Mouse (Mus musculus): ENCODE data around the gene Morc2a.

The Morc2a gene

DNA sequence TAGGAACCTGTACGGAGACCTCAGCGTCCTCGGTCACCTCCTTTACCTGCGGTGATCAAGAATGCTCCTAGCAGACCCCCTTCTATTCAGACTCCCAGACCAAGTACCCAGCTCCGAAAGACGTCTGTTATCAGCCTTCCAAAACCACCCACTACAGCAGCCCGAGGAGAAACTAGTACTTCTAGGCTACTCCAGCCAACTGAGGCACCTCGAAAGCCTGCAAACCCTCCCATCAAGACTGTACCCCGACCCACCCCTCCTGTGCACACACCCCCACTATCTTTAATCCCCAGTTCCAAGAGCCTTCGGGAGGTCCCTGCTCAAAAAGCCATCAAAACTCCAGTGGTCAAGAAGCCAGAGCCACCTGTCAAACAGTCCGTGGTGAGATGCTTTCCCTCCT is 34.7 kb downstream of the Morc2a start:
- in situ Hi-C loops (cut with MboI, MseI) = no loop called here

DNA sequence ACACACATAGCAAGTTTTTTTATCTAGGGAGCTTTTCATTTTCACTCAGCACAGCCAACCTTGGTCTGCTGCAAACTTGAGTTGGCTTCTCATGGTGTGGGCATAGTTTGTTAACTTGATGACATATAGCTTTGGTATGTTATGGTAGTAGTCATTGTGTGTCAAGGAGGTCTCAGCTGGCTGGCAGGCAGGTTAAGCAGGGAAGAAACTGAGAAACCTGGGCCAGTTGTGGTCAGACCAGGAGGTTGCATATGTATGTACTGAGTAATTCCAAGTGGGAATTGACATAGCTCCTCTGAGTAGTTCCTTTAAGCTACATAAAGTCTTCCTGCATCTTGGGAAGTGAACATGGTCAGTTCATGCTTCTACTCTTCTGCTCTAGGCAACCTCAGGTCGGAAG is 35.2 kb downstream of the Morc2a start:
- in situ Hi-C loops (cut with MboI, MseI) = no loop called here

DNA sequence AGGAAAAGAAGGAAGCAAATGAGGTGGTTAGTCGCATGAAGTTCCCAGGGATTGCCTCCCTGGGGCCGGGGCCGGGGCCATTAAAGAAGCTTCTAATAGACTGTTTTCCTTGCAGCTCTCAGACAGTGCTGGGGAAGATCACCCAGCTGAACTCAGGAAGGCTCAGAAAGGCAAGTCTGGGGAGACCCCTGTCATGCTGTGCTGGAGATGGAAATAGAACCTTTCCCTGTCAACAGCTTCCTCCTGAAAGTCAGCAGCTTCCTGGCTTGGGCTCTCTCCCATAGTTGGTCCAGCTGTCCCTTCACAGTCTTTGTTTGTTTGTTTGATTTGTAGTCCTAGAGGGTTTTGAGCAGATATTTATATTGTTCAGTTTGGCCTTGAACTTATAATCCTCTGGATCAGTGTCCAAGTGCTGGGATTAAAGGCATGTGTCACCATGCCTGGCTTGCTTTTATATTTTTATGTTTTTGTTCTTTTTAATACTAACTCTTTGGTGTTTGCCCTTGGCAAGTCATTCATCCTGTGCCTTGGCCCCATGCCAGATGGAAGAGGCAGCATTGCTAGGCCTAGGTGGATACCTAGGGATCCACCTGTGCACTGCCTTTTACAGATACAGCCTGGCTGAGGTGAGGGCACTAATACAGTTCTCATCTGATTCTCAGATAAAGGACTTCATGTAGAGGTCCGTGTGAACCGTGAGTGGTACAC is 35.9 kb downstream of the Morc2a start:
- in situ Hi-C loops (cut with MboI, MseI) = no loop called here

DNA sequence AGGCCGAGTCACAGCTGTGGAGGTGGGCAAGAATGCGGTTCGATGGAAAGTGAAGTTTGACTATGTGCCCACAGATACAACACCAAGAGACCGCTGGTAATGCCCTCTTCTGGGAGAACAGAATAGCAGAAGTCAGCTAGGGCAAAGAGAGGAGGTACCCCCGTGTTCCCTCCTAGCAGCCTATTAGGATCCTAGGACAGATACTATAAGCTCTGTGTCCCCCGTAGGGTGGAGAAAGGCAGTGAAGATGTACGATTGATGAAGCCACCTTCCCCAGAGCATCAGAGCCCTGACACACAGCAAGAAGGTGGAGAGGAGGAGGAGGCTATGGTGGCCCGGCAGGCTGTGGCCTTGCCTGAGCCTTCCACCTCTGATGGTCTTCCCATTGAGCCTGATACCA is 36.4 kb downstream of the Morc2a start:
- in situ Hi-C loops (cut with MboI, MseI) = no loop called here

DNA sequence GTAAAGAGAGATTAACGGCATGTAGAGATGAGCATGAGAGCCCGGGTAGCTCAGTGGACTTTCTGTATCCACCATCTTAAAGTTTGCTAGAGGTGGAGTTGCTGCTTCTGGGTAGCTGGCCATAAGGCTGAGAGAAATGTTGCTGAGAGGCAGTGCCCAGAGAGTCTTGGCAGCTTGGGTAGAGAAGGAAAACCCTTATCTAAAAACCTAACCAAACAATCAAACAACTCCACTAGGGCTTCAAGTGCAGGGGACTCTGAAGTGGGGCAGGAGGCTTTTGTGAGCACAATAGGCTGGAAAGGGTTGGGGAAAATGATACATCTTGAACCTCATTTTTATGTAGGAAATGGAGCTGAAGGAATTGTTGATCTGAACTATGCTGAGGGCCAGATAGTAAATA is 37.3 kb downstream of the Morc2a start:
- in situ Hi-C loops (cut with MboI, MseI) = no loop called here

DNA sequence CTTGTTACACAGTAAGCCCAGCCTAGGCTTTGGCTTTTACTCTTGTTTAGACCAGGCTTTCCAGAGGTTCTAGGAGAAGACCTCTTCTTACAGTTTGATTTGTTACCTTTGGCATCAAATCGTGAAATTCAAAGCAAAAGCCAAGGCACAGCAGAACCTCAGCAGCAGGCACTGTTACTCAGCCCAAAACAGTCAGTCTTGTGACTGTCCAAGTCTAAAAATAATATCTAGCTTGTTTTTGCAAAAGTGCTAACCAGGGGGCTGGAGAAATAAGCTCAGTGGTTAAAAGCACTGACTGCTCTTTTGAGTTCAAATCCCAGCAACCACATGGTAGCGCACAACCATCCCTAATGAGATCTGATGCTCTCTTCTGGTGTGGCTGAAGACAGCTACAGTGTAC is 37.9 kb downstream of the Morc2a start:
- in situ Hi-C loops (cut with MboI, MseI) = no loop called here

DNA sequence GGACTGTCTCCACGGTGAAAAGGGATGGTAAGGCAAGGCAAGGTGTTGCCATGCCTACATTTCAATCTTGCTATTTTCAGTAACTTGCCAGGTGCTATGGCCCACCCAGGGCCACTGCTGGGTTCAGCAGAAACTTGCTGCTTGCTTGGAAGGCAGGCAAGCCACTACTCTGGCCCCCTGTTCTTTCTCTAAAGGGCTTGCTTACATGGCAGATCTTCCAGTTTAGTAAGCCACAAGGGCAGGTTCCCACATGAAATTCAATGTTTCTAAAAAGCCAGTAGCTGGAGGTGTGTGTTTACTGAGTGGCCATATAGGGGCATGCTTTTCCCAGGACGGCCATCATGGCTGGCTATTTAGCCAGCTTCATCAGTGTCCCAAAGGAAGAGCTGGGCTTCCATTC is 42.8 kb downstream of the Morc2a start:
- in situ Hi-C loops (cut with MboI, MseI) = no loop called here

DNA sequence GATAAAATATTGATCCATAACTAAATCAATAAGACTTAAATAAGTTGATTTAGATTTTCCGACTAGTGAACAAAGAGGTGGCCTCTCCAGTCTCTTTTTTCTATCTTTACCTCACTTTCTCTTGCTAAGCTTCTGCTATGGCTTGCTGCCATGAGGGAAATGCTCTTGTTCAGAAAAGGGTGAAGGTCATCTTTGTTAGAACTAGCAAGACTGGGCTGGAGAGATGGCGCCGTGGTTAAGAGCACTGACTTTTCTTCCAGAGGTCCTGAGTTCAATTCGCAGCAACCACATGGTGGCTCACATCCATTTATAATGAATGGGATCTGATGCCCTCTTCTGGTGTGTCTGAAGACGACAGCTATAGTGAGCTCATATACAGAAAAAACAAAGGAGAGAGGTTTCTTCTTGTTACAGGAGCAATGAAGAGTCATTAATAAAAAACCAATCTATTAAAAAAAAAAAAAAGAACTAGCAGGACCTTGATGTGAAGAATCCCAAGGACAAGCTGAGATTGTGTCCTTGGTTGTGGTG is 47.2 kb downstream of the Morc2a start:
- in situ Hi-C loops (cut with MboI, MseI) = loop anchor here in 1 of 2 experiments (5.0 kb wide), 1 partner anchor 101 kb away; no protein-coding TSS in a partner anchor

DNA sequence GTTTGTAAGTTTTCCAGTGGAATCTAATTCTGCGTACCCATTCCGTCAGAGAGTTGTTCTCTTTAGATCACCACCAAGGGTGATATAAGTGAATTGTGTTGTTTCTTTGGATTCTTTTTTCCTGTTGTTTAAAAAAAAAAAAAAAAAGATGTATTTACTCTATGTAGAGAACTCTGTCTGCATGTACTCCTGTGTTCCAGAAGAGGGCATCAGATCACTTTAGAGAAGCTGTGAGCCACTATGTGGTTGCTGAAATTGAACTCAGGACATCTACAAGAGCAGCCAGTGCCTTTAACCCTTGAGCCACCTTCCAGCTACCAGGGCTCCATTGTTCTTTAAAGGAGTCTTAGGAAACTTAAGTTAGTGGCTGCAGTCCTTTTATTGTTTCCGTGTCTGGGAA is 48.5 kb downstream of the Morc2a start:
- in situ Hi-C loops (cut with MboI, MseI) = loop anchor here in 1 of 2 experiments (5.0 kb wide), 1 partner anchor 100 kb away; no protein-coding TSS in a partner anchor

DNA sequence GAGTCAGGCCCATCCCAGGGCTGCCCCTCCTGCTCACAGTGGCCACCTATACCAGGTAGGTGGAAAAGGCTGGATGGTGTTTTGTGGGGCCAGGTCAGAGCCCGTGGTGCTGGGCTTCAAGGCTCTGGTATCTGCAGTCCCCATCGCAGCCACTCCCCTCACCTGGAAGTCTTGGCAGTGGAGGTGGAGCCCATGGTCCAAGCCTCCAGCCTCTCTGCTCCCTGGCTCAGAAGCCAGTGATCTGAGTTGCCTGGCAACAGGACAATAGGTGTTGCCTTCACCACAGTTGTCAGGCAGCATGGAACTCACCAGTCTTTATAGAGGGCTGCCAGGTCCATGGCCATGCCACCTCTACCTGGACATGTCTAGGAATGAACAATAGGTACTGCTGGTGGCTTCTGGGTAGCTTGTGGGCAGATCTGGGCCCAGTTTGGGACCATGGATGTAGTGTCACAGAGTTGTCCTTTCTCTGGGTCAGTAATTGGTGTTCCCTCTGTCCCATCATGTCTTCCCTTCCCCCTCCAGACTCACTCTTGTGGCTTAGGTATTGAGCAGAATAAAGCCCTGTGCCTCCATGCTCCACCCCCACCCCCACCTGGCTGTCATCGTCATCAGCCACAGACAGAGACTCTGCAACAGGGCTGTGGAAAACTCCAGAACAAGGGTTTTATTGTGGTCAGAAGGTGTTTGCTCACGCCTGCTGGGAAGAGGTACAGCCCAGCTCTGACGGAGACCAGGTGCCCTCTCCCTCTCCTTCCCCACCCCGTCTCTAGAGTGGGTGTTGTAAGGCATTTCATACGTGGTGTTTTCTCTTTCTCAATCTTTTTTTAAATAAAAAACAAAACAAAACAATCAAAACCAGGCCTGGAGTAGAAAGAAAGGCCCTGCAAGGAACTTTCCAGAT is 54.4 kb downstream of the Morc2a start:
- in situ Hi-C loops (cut with MboI, MseI) = no loop called here

DNA sequence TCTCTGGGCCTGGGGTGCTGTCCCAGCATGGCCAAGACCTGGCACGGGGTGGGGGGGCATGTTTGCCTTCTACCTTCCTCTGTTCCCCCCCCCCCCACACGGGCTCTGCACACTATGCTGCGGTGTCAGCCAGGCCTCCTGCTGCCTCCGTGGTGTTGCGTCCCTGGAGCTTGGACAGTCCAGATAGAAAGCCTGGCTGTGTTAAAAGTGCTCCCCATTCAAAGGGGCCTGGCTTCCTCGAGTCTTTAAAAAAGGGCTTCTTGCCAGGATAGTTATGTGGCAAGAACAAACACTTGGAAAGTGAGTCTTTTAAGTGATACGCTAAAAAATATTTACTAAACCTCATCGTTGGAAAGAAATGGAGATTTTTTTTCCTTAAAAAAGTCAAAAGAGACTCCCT is 55.4 kb downstream of the Morc2a start:
- in situ Hi-C loops (cut with MboI, MseI) = no loop called here

DNA sequence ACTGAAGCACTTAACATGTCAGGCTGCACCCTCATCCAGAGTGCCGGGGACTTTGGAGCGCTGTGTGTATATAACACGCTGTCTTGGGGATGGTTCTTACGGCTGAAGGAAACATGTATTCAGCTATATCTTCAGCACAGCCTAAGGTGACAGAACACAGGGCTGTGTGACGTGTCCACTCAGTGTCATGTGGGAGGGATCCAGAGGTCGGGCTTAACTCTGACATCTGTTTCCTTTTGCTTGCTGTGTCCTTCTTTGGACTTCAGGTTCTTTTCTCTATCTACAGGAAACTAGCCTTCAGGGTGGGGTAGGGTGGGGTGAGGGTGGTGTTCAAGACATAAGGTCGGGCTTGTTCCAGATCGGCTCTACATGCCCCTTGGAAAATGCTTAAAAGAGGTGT is 58.1 kb downstream of the Morc2a start:
- in situ Hi-C loops (cut with MboI, MseI) = no loop called here

DNA sequence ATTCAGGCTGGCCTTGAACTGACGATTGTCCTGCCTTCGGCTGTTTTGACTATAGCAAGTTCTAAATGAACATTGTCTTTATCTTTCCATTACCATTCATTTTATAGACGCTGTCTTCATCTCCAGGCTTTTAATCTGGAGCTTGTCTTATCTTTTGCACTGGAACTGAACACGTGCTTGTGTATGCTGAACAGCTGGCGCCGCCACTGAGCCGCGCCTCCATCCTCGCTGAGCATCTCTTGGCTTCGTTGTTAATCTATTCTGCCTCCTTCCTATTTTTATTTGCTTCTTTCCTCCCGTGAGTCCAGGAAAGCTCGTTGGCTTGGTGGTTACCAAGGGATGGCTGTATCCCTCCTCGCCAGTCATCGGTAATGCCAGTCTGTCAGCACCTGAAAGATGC is 61.2 kb downstream of the Morc2a start:
- in situ Hi-C loops (cut with MboI, MseI) = no loop called here

DNA sequence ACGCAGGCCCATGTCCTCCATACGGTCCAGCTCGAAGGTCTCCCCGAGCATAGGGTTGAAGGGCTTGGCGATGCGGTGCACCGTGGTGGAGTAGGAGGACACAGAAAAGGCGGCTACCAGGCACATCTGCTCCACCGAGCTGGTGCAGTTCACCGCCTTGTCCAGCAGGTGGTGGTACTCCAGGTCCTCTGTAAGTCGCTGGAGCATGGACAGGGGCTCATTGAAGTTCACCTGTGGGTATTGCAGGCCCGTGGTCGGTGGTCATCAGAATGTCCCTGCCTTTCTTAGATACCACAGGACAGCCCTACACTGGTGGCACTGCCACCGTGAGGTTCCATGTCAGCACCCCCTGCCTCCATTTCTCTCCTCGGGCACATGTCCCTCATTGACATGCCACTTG is 65.5 kb downstream of the Morc2a start:
- in situ Hi-C loops (cut with MboI, MseI) = no loop called here

DNA sequence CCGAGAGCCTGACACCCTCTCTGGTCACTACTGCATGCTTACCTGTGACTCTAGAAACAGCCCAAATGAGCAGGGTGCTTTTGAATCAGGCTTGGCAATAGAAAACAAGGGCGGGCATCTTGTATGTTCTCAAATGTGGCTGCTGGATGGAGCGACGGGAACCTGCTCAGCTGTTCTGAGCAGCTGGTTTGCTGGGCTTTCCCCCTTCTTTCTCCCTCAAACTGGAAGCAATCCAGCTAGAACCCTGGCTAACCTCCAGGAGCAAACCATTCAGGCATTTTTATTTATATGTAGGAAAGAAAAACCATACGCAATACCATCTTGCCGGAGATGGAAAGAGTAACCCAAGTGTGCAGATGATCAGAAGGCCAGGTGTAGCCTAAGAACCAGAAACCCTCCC is 67.7 kb downstream of the Morc2a start:
- in situ Hi-C loops (cut with MboI, MseI) = no loop called here

DNA sequence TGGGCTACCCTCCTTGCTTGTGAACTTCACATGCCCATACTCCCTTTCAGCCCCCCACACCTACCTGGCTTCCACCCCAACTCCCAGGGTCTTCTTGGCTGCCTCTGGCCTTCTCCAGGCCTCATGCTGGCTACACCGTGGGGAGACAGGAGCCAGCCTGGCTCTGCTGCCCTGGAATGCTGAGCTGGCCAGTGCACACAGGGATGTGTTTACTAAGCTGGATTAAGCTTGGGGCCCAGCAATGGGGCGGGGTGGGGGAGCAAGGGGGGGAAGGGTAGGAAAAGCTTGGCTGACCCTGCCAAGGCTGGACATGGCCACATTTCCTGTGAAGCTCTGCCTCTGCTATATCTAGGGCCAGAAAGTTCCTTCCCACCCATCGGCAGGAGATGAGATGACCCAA is 73.0 kb downstream of the Morc2a start:
- in situ Hi-C loops (cut with MboI, MseI) = no loop called here

DNA sequence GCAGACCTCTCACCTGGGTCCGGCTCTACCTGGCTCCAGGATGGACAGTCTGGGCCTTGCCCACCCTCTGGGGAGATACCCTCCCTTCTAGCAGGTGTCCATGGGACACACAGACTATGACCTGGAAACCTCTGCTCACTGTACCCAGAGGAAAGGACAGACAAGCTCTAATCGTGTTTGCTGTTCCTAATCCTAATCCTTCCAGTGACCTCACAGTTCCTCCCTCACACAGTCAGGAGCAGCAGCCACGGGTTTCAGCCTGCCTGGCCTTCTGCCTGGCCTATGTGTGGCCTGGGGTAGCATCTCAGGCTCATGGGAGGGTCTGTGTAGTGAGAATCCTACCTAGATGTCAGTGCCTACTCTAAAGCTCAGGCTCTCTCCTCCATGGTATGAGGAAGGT is 73.9 kb downstream of the Morc2a start:
- in situ Hi-C loops (cut with MboI, MseI) = no loop called here

DNA sequence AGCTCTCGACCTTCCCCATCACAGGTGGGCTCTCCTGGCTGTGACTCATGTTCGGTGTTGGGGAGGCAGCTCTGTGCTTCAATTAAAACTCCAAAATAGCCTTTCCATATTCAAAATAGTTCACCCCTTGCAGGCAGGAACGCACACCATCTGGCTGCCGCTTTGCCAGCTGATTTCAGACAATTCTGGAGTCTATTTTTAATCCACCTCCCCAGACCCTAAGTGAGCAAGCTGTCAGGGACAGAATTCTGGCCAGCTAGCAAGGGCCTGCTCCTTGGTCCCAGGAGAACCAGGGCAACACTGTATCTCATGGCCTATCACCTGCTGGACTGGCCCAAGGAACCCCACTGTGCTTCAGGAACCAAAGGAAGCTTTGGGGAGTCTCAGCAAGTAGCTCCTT is 74.9 kb downstream of the Morc2a start:
- in situ Hi-C loops (cut with MboI, MseI) = no loop called here

DNA sequence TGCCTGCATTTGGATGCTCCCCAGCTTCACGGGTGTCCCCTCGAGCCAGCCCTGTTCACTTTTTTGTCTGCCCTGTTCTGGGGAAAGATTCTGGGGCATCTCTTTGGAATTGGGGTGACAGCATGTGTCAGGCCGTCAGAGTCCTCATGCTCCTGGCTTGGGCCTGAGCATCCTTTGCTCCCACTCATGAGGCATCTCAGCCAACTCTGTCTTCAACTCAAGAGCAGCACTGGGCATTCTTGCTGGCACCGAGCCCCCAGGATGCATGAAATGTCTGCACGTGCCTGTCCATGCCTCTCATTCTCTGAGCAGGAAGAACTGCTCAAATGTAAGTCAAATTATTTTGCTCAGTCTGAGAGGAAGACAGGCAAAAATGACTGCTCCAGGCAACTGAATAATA is 75.7 kb downstream of the Morc2a start:
- in situ Hi-C loops (cut with MboI, MseI) = no loop called here

DNA sequence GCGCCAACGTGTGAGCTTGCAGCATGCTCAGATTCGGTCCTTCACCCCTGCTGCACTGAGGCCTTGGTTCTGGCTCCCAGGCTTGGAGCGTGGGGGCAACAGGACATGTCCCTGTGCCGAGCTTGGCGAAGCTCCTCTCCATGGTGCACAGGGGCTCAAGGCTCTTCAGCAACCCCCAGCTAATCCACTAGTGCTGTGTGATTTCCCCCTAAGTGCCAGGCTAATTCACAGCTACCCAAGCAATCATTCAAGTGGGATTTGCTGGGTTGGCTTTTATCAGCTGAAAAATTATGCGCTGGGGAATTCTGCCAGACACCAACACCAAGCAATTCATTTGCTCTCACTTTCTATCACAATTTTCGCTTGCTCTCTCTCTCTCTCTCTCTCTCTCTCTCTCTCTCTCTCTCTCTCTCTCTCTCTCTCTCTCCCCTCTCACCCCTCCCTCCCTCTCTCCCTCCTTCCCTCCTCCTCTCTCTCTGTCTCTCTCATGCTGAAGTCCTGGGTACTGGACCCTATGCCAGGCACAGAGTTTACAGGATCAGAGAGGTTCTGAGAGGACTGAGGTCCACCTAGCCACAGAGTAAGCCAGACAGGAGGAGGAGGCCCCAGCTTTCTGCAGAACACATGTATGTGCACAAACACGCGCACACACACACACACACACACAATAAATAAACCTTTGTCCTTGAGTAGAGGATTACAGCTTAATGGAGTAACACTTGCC is 76.5 kb downstream of the Morc2a start:
- in situ Hi-C loops (cut with MboI, MseI) = no loop called here

DNA sequence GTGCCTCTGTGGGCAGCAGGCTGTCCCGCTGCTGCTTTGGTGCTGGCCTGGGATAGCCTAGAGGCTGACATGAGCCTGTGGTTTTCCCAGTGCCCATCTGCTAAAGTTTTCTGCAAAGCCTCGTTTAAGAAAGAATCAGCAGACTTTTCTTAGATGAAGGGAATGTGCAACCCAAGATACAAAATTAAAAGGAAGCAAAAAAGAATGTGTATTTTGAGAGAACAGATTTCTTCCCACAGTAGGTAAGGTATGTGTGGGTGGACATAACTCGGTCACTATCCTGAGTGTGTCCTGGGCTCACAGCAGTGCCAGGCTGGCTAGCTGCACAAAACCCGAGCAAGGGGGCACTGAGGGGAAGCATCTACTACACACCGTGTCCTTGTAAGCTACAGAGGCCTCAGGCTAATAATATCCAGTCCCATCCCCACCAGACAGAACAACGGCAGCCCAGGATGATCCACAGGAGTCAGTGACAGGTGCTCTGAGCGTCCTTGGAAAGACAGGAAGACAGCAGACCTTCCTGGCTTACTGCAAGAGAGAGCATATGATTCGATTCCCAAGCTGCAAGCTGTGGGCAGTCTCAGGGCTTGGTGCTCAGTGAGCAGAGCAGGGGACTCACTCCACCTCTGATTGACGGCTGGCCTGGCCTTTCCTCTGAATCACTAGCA is 78.6 kb downstream of the Morc2a start:
- in situ Hi-C loops (cut with MboI, MseI) = no loop called here

DNA sequence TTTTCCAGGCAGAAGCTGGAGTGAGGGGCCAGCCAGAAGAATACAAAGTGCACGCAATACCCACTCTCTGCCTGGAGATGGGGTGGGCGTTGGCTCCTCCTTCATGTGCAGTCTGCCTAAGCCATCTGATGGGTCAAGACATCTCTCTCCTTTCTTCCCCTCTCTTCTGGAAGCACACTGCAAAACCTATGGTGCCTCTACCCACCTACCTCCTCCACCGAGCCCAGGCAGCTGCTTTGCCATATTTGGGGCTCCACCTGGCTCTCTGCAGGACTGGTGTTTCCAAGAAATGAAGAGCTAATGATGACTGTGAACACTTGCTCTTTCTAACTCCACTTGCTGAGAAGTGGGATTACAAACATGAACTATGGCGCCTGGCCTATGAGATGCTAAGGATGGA is 82.5 kb downstream of the Morc2a start:
- in situ Hi-C loops (cut with MboI, MseI) = no loop called here
